Mouse (Mus musculus) brain, embryonic 18.5 days (tissue): Measurements from ENCODE around the gene Stac.

Experiments used
- DNase-seq: peaks from one replicate; pipeline ENCODE4 v3.0.0-alpha.2; 2012; ENCODE audit warnings: low read depth, low spot score

Gene Stac

GRCm38 (mm10) chr9:111515536-111515935 is 174.6 kb downstream of the Stac start:
- no peak for DNase-seq

DNA sequence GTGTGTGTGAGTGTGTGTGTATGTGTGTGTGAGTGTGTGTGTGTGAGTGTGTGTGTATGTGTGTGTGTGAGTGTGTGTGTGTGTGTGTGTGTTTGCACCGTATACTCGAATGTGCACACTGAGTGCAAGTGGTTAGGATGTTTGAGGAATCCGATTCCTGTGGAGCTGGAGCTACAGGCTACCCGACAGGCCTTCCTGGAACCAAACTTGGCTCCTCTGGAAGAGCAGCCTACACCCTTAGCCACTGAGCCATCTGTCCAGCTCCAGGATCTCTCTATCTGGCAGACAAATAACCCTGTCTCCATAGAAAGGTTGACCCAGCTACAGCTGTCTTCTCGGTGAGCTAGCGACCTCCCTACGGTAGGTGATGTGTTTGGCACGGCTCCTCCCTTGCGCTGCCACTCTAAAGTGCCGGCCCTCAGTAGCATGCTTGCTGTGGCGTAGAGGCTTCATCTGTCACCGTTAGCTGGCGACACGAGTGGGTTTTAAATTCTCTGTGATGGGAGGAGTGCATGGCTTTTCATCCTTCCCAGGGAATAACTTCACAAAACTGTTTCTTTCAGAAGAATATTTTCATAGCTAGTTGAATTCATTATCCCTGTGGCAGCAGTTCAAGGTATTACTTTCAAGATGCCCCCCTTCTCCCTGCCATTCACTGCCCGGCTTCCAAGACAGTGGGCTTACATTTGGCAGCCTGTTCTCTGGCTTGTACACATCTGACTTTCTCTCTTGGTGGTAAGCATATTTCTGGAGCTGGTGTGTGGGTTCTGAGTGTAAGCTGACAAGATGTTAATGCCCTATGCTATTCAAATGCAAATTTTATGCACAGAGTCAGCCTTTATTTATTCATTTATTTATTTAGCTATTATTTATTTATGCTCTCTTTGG is 175.3 kb downstream of the Stac start:
- peak; percentile 20 for DNase-seq
